Mouse (Mus musculus) kidney, adult 10 weeks (tissue): ENCODE data around the gene Asgr1. TPM values are rescaled to one million over a fixed set of nuclear protein-coding genes. Genes with fewer than 3 reads are reported as not detected.

Experiments used
- polyA plus RNA-seq: library from polyadenylated mRNA; stranded (reverse); fragments of 350-450 nt; fragmentation: Illumina TruSeq; extraction: RNeasy Lipid Tissue Mini Kit (QIAGEN cat#74804); gene quantifications from one replicate; pipeline ENCODE4 v1.2.3, GENCODE M21; 2014; ENCODE audit warnings: low read depth, low replicate concordance

The Asgr1 gene
- not detected for polyA plus RNA-seq

DNA sequence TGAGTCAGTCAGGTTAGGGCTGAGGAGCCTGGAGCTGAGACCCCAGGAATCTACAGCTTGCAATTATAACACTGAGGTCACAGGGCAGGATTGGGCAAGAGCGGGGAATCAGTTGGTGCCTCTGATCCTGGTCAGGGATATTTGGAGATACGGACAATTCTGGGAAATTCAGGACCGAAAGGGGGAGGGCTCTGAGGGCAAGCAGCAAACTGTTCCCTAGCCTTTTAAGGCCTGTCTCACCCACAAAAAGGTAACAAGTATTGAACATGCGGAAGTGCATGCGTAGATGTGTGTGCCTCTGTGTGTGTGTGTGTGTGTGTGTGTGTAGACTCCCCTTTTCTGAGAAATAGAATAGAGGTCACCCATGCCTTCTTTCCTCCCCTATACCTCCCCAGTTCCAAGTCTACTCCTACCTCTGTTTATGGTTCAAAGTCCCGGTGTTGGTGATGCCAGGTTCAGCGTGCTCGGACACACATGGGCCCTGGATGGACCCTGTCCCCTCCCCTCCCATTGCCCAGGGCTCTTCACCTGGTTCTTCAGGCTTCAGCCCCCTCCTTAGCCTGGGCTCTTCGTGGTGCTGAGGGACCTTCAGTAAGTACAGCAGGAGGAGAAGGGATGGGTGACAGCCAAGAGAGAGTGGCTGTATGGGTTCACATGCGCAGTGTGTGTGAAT, at the start of gene Asgr1:
Gene Asgr1, plus strand, starts transcription at position 188 of the 673 bp plus-strand sequence.

GRCm38 (mm10) chr11:70014880-70015558, 38.9 kb upstream of the Asgr1 start, which contains the start of gene Acadvl:
Gene Acadvl (minus strand): TSS chr11:70015411.

DNA sequence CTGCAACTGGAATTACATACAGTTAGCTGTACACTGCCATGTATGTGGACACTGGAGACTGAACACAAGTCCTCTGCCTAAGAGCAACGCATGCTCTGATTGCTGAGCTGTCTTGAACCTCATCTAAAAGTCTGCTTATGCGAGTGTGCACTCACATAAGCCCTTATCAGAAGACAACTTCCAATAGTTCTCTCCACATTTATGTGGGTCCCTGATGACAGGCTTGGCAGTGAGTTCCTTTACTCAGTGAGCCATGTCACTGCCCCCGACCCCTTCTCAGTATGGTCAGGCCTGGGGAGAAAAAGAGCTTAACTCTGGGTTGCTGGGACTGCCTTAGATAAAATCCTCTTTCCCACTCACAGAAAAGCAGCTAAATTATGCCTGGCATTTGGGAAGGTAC, 37.2 kb upstream of the Asgr1 start, which contains the start of gene Dlg4:
Gene Dlg4, plus strand, starts transcription at position 274 of the 400 bp plus-strand sequence.

DNA sequence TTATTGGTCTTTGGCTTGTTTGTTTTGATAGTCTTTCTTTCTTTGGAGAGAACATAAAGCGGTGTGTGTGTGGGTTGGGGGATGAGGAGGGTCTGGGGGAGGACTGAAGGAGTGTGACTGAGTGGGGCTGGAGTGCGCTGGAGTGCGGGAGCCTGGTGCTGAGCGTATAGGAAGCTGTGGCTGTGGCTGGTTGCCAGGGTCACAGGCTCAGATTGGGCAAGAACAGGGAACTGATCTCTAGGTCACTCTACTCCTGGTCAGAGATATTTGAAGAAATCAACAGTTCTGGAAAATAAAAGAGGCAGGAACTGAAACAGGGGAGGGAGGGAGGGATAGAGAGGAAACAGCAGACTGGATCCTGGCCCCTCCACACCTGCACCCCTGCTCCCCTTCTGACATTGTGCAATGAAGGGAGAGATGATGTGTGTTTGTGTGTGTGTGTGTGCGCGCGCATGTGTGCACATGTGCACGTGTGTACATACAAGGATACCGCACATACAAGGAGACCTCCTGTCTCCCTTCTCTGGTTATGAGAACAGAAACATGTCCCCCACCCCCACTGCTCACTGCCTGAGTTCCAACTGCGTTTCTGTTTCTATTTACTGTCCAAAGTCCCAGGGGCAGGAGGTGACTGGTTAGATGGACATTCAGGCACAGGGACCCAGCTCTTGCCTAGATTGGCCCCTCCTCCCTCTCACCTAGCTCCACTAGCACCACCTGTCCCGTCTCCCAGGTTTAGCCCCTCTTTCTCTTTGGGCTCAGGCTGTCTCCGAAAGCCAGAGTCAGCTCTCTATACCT, 38.3 kb downstream of the Asgr1 start, which contains the start of gene Asgr2:
Gene Asgr2, plus strand, starts transcription at position 659 of the 798 bp plus-strand sequence.

Other genes with a start within 250 kb of the Asgr1 start
- 6.4 TPM for gene Tmem102, start 248.5 kb upstream of the Asgr1 start, polyA plus RNA-seq
- gene Gm39566, start 238.8 kb upstream of the Asgr1 start, polyA plus RNA-seq: not detected
- gene Spem2, start 235.6 kb upstream of the Asgr1 start, polyA plus RNA-seq: not detected
- not detected for gene Spem1, start 231.9 kb upstream of the Asgr1 start, polyA plus RNA-seq
- 0.20 TPM for gene Nlgn2, start 216.3 kb upstream of the Asgr1 start, polyA plus RNA-seq
- 42.3 TPM for gene Tmem256, start 215.6 kb upstream of the Asgr1 start, polyA plus RNA-seq
- gene Plscr3, start 207.7 kb upstream of the Asgr1 start, polyA plus RNA-seq: 0.77 TPM
- 1.4 TPM for gene Tnk1, start 195.4 kb upstream of the Asgr1 start, polyA plus RNA-seq
- gene Tmem95, start 176.1 kb upstream of the Asgr1 start, polyA plus RNA-seq: not detected
- gene Kctd11, start 172.7 kb upstream of the Asgr1 start, polyA plus RNA-seq: 2.0 TPM
- gene Acap1, start 158.5 kb upstream of the Asgr1 start, polyA plus RNA-seq: not detected
- 1.1 TPM for gene 2810408A11Rik, start 153.1 kb upstream of the Asgr1 start, polyA plus RNA-seq
- 3.5 TPM for gene Neurl4, start 153.0 kb upstream of the Asgr1 start, polyA plus RNA-seq
- 15.6 TPM for gene Gps2, start 140.2 kb upstream of the Asgr1 start, polyA plus RNA-seq
- 156 TPM for gene Eif5a, start 132.1 kb upstream of the Asgr1 start, polyA plus RNA-seq
- 12.8 TPM for gene Ybx2, start 118.3 kb upstream of the Asgr1 start, polyA plus RNA-seq
- gene Slc2a4, start 105.9 kb upstream of the Asgr1 start, polyA plus RNA-seq: 1.3 TPM
- 10.0 TPM for gene Cldn7, start 89.3 kb upstream of the Asgr1 start, polyA plus RNA-seq
- 38.7 TPM for gene Ctdnep1, start 72.9 kb upstream of the Asgr1 start, polyA plus RNA-seq
- gene Elp5, start 71.6 kb upstream of the Asgr1 start, polyA plus RNA-seq: 8.3 TPM
- gene Gabarap, start 62.9 kb upstream of the Asgr1 start, polyA plus RNA-seq: 681 TPM
- gene Phf23, start 58.3 kb upstream of the Asgr1 start, polyA plus RNA-seq: 9.9 TPM
- 0.57 TPM for gene Dvl2, start 53.5 kb upstream of the Asgr1 start, polyA plus RNA-seq
- 21.1 TPM for gene Acadvl, start 38.7 kb upstream of the Asgr1 start, polyA plus RNA-seq
- 0.53 TPM for gene Dlg4, start 37.1 kb upstream of the Asgr1 start, polyA plus RNA-seq
- not detected for gene Asgr2, start 38.6 kb downstream of the Asgr1 start, polyA plus RNA-seq
- 5.1 TPM for gene Mgl2, start 76.2 kb downstream of the Asgr1 start, polyA plus RNA-seq
- gene Clec10a, start 102.1 kb downstream of the Asgr1 start, polyA plus RNA-seq: not detected
- not detected for gene Slc16a11, start 158.7 kb downstream of the Asgr1 start, polyA plus RNA-seq
- 17.3 TPM for gene Slc16a13, start 167.0 kb downstream of the Asgr1 start, polyA plus RNA-seq
- 5.3 TPM for gene Bcl6b, start 175.7 kb downstream of the Asgr1 start, polyA plus RNA-seq
- 1.1 TPM for gene 0610010K14Rik, start 183.8 kb downstream of the Asgr1 start, polyA plus RNA-seq
- gene Gm21988, start 185.7 kb downstream of the Asgr1 start, polyA plus RNA-seq: 1.6 TPM
- 57.2 TPM for gene Rnasek, start 185.8 kb downstream of the Asgr1 start, polyA plus RNA-seq
- 2.0 TPM for gene Alox12, start 201.3 kb downstream of the Asgr1 start, polyA plus RNA-seq